Mouse (Mus musculus) lung, embryonic 14.5 days (tissue): ENCODE results near the gene Runx2. TPM values are rescaled to one million over a fixed set of nuclear protein-coding genes. Genes with fewer than 3 reads are reported as not detected.

ENCODE experiments used
- ATAC-seq: fragments of 200-750 bp; cut with Nextera tagmentation; 2 replicates; pipeline ENCODE4 v1.8.0; 2017; ENCODE audit warnings: mild to moderate bottlenecking, moderate TSS enrichment, moderate library complexity; ENCODE audit not compliant: insufficient read depth
- DNase-seq: peaks from one replicate; pipeline ENCODE4 v3.0.0-alpha.2; 2015
- H3K27ac ChIP-seq: fragments of 300-500 bp; sonication (generic); 2 replicates; pipeline ENCODE4 v1.5.1; 2014; ENCODE audit warnings: low read depth, mild to moderate bottlenecking, moderate library complexity
- H3K27me3 ChIP-seq: fragments of 300-500 bp; sonication (generic); 2 replicates; pipeline ENCODE4 v1.6.1; 2014; ENCODE audit warnings: low read length, control low read depth; ENCODE audit not compliant: insufficient read depth
- H3K36me3 ChIP-seq: fragments of 300-500 bp; sonication (generic); 2 replicates; pipeline ENCODE4 v1.6.1; 2014; ENCODE audit warnings: control low read depth; ENCODE audit not compliant: insufficient read depth
- H3K4me1 ChIP-seq: fragments of 300-500 bp; sonication (generic); 2 replicates; pipeline ENCODE4 v1.6.1; 2014; ENCODE audit warnings: antibody characterized with exemption, control low read depth; ENCODE audit not compliant: insufficient read depth
- H3K4me2 ChIP-seq: fragments of 300-500 bp; sonication (generic); 2 replicates; pipeline ENCODE4 v1.6.1; 2014; ENCODE audit warnings: mild to moderate bottlenecking
- H3K4me3 ChIP-seq: fragments of 300-500 bp; sonication (generic); 2 replicates; pipeline ENCODE4 v1.5.1; 2014; ENCODE audit warnings: low read depth, low read length
- H3K9ac ChIP-seq: fragments of 300-500 bp; sonication (generic); 2 replicates; pipeline ENCODE4 v1.6.1; 2014
- H3K9me3 ChIP-seq: fragments of 300-500 bp; sonication (generic); 2 replicates; pipeline ENCODE4 v1.6.1; 2016; ENCODE audit warnings: low read depth, low read length, control low read depth
- CTCF ChIP-seq: IDR thresholded peaks from 2 replicates; pipeline ENCODE4 v1.5.1; 2016; ENCODE audit warnings: antibody characterized with exemption, low read depth
- WGBS: fragments of 180-500 bp; shearing (Covaris S2); extraction: QIAGEN DNeasy Blood & Tissue Kit; methylation state at CpG from one replicate; pipeline ENCODE4 v1.1.7; 2014; 5-methylcytosine and 5-hydroxymethylcytosine counted together
- polyA plus RNA-seq: library from polyadenylated mRNA; unstranded; fragments of >200 nt; fragmentation: Nextera tagmentation; extraction: Ambion mirVana; gene quantifications from 2 replicates; pipeline ENCODE4 v1.2.1, GENCODE M21; 2014

The Runx2 gene
- polyA plus RNA-seq, 1 experiment from 2014 or later = 1.3 TPM

DNA sequence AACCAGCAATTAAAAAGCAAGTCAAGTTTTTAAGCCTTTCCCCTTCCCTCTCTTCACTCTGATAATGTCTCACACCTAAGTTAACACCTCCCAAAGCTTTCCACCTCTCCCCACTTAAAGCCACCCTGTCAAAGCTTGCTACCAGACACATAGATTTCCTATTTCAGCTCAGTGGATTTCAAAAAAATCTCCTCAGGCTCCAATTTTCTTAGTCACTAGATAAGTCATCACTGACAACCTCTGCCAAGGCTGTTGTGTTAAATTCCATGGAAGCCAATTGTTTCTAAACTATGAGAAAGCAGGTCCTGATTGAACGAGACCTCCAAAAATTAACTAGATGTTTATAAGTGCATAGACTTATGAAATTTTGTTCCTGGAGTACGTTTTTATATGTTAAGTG is 164.2 kb downstream of the Runx2 start:
- no peak for TF ChIP-seq CTCF
- Histone ChIP-seq H3K4me2 (no peak overlapping the region), H3K36me3 (no peaks in the 10 kb centered on the region), H3K9me3 (no peaks in the 10 kb centered on the region), H3K27ac (no peak overlapping the region), H3K27me3 (no peaks in the 10 kb centered on the region), H3K4me1 (no peaks in the 10 kb centered on the region), H3K9ac (no peak overlapping the region), H3K4me3 (no peak overlapping the region)
- ATAC-seq = no peak
- 72% methylated on average over 2 of the region's 2 CpGs for WGBS
- DNase-seq = no peak

GRCm38 (mm10) chr17:44649056-44649455 is 165.5 kb downstream of the Runx2 start:
- 22% methylated on average over 8 of the region's 8 CpGs for WGBS
- H3K4me2 ChIP-seq = no peak overlapping the region
- no peaks in the 10 kb centered on the region for H3K36me3 ChIP-seq
- no peaks in the 10 kb centered on the region for H3K4me1 ChIP-seq
- H3K9me3 ChIP-seq = no peaks in the 10 kb centered on the region
- peak; percentile 49 for DNase-seq
- no peak overlapping the region for H3K27ac ChIP-seq
- peak; percentile 28; the same call in 1 of the 2 replicates for ATAC-seq
- no peaks in the 10 kb centered on the region for H3K27me3 ChIP-seq
- no peak for TF ChIP-seq CTCF
- H3K9ac ChIP-seq = no peak overlapping the region
- no peak overlapping the region for H3K4me3 ChIP-seq

GRCm38 (mm10) chr17:44647916-44648315 is 166.7 kb downstream of the Runx2 start:
- Histone ChIP-seq H3K4me3 (no peak overlapping the region), H3K27ac (no peak overlapping the region), H3K36me3 (no peaks in the 10 kb centered on the region), H3K4me1 (no peaks in the 10 kb centered on the region), H3K9me3 (no peaks in the 10 kb centered on the region), H3K27me3 (no peaks in the 10 kb centered on the region), H3K9ac (no peak overlapping the region), H3K4me2 (no peak overlapping the region)
- DNase-seq (no peak), ATAC-seq (no peak)
- no peak for TF ChIP-seq CTCF
- WGBS = 89% methylated on average over 6 of the region's 6 CpGs

DNA sequence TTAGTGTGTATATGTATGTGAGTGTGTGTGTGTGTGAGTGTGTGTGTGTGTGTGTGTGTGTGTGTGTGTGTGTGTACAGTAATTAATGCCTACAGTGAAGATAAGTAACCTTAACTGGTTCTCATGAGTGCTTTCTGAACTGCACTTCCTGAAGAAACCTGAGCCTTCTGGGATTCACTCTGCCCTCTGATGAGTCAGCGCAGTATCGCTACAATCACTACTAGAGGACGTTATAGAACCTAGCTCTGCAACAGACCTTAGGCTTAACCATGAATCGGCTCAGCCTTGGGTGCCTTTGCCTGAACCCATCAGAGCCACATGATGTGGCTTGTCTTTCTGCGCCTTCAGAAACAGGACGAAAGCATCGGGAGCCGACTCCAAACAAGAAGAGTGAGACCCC is 169.5 kb downstream of the Runx2 start:
- WGBS = 80% methylated on average over 8 of the region's 8 CpGs
- Histone ChIP-seq H3K4me3 (no peak overlapping the region), H3K27ac (no peak overlapping the region), H3K9me3 (no peaks in the 10 kb centered on the region), H3K9ac (no peak overlapping the region), H3K27me3 (no peaks in the 10 kb centered on the region), H3K4me1 (no peaks in the 10 kb centered on the region), H3K36me3 (no peaks in the 10 kb centered on the region), H3K4me2 (no peak overlapping the region)
- DNase-seq (no peak), ATAC-seq (no peak)
- no peak for TF ChIP-seq CTCF

GRCm38 (mm10) chr17:44643260-44643659 is 171.3 kb downstream of the Runx2 start:
- Histone ChIP-seq H3K4me3 (no peak overlapping the region), H3K36me3 (no peaks in the 10 kb centered on the region), H3K9ac (no peak overlapping the region), H3K4me1 (no peaks in the 10 kb centered on the region), H3K27ac (no peak overlapping the region), H3K27me3 (no peaks in the 10 kb centered on the region), H3K4me2 (no peak overlapping the region), H3K9me3 (no peaks in the 10 kb centered on the region)
- WGBS = 84% methylated on average over 6 of the region's 6 CpGs
- peak; percentile 49 for DNase-seq
- no peak for TF ChIP-seq CTCF
- ATAC-seq = peak; percentile 52; the same call in 1 of the 2 replicates

DNA sequence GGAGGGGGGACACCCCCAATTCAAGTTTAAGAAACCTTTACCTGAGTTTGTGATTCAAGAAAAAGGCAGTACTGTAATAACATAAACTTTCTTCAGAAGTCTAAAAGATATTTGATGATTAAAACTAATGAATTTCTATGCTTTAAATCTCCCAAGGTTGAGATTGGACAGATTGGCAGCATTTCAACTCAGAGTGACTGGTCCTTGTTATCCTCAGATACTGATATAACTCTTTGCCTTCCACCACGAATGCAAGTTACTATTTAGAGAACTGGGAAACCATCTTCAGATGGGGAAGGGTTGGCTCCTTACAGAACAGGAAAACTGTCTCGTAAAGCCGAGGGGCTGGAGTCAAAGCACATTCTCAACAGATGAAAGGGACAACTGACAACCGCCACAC is 172.5 kb downstream of the Runx2 start:
- H3K4me1 ChIP-seq = no peaks in the 10 kb centered on the region
- H3K36me3 ChIP-seq = no peaks in the 10 kb centered on the region
- DNase-seq (no peak), ATAC-seq (no peak)
- no peak overlapping the region for H3K4me2 ChIP-seq
- H3K9ac ChIP-seq = no peak overlapping the region
- no peaks in the 10 kb centered on the region for H3K27me3 ChIP-seq
- no peak overlapping the region for H3K27ac ChIP-seq
- H3K4me3 ChIP-seq = no peak overlapping the region
- WGBS = 60% methylated on average over 4 of the region's 4 CpGs
- no peak for TF ChIP-seq CTCF
- H3K9me3 ChIP-seq = no peaks in the 10 kb centered on the region

- H3K9ac ChIP-seq = no peak overlapping the region
Observed at GRCm38 (mm10) chr17:44640910-44641309, 173.7 kb downstream of the Runx2 start.

GRCm38 (mm10) chr17:44639446-44639845 is 175.2 kb downstream of the Runx2 start:
- DNase-seq (no peak), ATAC-seq (no peak)
- H3K36me3 ChIP-seq = no peaks in the 10 kb centered on the region
- no peak overlapping the region for H3K4me3 ChIP-seq
- WGBS = 77% methylated on average over 14 of the region's 14 CpGs
- TF ChIP-seq CTCF = no peak
- H3K9ac ChIP-seq = no peak overlapping the region
- no peaks in the 10 kb centered on the region for H3K27me3 ChIP-seq
- no peak overlapping the region for H3K4me2 ChIP-seq
- H3K4me1 ChIP-seq = no peaks in the 10 kb centered on the region
- H3K9me3 ChIP-seq = no peaks in the 10 kb centered on the region
- no peak overlapping the region for H3K27ac ChIP-seq

More at GRCm38 (mm10) chr17:44640910-44641309, 173.7 kb downstream of the Runx2 start:
- no peak for ATAC-seq
- no peaks in the 10 kb centered on the region for H3K4me1 ChIP-seq
- no peak overlapping the region for H3K4me3 ChIP-seq
- 69% methylated on average over 3 of the region's 3 CpGs for WGBS
- no peaks in the 10 kb centered on the region for H3K27me3 ChIP-seq
- no peak overlapping the region for H3K4me2 ChIP-seq
- no peak for DNase-seq
- H3K36me3 ChIP-seq = no peaks in the 10 kb centered on the region
- TF ChIP-seq CTCF = no peak
- no peak overlapping the region for H3K27ac ChIP-seq
- no peaks in the 10 kb centered on the region for H3K9me3 ChIP-seq
